Mouse (Mus musculus) liver, adult (tissue): ENCODE data around the gene Nutf2-ps1.

ENCODE experiments used
- GATA4 ChIP-seq: IDR thresholded peaks from 2 replicates; pipeline ENCODE4 v1.6.1; 2014; ENCODE audit warnings: mild to moderate bottlenecking, low read length; ENCODE audit not compliant: insufficient replicate concordance

Nutf2-ps1 gene

DNA sequence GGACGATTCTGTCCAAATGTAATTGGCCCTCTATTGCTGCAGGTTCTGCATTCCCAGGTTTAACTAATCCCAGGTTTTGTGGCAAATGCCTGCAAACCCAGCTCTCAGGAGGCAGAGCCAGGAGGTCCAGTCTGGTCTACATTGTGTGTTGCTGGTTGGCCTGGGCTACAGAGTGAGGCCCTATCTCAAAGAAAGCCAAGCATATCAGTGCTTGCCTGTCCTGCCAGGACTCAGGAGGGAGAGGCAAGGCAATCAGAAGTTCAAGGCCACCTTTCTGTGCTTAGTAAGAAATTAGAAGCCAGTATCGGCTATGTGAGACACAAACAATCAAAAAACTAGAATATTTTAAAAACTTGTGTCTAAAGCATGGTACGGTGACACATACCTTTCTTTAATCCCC is 15.7 kb downstream of the Nutf2-ps1 start:
- TF ChIP-seq GATA4: no peak

DNA sequence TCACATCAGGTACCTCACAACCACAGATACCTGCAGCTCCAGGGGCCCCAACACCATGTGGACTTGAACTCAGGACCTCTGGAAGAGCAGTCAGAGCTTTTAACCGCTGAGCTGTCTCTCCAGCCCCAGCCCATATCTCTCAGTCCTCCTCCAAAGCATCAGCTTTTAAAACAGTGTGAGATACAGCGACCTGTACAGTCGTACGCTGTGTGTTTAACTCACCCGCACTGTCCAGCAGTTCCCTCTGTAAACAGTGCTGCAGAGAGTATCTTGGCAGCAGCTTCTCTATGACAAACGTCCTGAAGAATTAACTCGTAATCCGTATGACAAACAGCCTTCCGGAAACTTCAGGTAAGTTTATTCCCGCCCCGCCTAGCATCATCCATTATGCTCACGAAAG is 16.3 kb downstream of the Nutf2-ps1 start:
- TF ChIP-seq GATA4: no peak

DNA sequence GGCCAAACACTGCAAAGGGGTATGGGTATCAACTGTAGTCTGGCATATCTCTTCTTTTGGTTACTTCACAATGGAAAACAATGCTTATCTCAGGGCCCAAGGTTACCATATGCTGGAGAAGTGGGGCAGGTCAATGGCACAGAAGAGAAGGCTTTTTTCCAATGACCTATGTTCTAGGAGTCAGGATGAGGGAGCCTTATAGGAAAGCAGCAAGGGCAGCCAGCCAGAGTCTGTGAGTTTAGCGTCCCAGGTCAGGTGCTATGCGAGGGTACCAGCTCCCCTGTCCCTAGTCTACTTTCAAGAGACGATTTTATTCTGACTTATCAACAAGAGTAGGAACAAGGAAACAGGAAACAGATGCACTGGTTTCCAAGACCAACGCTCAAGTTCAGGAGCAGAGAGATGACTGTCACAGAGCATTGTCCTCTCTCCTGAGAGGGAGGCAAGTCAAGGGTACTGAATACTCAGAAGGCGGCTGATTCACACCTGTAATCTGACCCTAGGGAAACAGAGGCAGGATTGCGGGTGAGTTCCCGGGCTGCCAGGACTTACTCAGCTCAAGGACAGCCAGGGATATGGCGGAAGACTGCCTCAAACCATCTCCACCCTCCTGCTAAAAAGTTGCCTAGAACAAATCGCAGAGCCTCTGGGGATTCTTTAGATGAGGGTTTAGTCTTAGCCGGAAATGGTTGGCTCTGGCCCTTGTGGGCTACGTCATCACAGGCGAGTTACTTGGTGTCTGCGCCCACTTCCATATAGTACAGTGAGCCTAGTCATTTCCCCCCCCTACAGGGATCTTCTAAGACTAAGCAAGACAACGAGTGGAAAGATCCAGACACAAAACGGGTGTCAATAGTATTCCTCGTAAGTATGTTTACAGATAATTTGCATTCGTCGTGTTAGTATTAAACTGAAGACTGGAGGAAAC is 17.1 kb downstream of the Nutf2-ps1 start:
- no peak for TF ChIP-seq GATA4

DNA sequence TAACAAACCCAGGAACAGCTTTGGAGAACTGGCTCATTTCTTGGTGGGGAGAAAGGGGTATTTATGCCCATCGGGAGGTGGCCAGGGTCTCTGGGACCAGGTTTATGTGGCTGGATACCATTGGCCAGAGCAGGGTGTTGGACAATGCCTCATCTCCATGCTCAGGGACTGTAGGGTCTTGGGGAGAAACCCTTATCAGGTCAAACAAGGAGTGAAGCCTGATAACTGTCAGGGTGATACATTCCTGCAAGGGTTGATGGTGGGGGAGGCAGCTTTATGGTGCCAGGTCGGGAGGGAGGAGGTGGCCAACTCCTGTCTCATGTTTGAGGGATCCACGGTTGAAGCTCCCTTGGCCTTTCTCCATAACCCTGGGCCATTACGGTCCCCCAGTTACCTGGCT is 17.8 kb downstream of the Nutf2-ps1 start:
- no peak for TF ChIP-seq GATA4

DNA sequence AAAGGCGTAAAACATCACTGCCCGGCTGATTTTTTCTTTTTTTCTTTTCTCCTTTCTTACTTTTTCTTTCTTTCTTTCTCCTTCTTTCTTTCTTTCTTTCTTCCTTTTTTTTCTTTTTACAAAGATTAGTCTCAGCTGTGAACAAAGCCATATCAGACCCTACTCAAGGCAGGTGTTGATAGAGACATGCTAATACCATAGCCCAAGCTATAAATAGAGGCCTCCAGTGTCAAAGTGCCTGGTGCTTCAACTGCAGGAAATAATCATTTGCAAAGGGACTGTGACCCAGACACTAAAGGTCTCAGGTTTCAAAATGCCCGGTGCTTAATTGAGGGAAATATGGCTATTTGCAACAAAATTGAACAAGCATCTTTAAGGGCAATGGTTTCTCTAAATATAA is 20.3 kb downstream of the Nutf2-ps1 start:
- TF ChIP-seq GATA4: no peak

DNA sequence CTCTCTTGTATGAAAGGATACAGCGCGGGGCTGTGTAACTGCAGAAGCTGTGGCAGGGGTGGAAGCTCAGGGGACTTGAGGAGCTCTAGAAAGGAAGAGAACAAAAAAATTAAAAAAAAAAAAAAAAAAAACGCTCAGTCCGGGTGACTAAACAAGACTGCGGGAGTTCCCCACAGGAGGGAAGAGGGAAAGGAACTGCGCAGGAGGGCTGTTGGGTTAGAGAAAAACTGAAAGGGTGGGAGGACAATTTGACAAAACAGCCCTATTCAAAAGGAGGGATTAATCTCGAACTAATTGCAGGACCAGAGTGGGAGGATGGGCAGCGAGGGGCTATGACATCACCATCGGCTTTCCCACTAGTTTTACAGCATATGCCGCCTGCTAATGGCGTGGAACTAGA is 21.0 kb downstream of the Nutf2-ps1 start:
- TF ChIP-seq GATA4: no peak

DNA sequence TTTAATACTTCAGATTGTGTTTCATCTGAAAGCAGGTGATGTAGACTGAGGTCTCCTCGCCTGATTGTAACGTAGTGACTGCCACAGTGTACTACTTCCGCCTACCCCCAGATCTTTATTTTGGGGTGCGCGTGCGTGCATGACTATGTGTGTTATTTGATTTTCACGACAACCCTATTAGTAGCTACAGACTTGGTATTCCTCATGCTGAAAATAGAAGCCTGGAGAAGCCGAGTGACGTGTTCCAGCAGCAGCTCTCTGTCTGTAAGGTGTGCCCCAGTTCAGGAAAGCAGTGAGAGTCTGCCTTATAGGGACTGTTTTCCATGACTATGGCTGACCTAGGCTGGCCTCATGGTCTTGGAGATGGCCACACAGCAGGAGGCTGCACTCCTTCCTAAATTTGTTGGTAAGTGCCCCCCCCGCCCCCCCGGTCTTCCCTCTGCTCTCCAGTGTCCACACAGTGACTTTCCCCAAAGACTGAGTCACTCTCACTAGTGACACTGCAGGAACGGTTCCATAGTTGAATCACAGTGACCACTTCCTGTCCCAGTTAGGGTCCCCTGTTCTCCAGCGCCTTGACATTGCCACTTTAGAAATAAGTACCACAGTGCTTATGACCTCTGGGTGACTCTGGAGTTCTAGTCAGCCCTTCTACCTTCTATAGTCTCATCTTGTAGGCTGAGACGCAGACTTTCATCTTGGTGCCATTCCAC is 23.1 kb downstream of the Nutf2-ps1 start:
- TF ChIP-seq GATA4: no peak

DNA sequence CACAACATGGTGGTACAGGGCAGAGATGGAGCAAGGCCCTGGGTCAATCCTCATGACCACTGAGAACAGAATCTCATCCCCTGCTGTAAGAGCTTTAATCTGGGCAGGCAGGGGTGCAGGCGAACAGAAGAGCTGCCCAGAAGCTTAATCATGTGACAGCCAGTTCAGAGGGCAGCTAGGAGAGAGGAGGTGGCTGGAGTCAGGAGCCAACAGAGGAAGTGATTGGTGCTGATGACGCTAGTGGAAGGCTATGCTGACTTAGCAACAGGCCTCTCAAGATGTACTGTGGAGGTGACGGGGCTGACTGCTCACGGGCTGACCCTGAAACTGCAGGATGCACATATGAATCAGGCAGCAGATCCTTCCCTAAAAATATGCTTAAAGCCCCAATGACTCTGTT is 24.7 kb downstream of the Nutf2-ps1 start:
- no peak for TF ChIP-seq GATA4

DNA sequence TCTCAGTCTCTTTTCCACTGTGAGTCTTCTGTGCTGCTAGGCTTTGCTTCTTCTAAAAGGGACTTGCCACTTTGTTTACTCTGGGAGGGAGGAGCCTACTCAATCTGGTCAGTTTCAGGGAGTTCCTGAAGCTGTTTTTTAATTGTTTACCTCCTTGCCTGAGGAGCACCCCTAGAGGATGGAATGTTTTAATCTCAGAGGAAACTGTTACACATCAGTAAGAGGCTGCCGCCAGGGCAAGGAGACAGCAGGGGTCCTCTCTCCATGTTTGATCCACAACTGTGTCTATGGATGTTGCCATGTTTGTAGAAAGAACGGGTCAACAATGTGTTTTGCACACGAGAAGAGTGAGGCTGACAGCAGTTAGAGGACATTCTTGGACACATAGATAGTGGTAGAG is 28.4 kb downstream of the Nutf2-ps1 start:
- no peak for TF ChIP-seq GATA4

DNA sequence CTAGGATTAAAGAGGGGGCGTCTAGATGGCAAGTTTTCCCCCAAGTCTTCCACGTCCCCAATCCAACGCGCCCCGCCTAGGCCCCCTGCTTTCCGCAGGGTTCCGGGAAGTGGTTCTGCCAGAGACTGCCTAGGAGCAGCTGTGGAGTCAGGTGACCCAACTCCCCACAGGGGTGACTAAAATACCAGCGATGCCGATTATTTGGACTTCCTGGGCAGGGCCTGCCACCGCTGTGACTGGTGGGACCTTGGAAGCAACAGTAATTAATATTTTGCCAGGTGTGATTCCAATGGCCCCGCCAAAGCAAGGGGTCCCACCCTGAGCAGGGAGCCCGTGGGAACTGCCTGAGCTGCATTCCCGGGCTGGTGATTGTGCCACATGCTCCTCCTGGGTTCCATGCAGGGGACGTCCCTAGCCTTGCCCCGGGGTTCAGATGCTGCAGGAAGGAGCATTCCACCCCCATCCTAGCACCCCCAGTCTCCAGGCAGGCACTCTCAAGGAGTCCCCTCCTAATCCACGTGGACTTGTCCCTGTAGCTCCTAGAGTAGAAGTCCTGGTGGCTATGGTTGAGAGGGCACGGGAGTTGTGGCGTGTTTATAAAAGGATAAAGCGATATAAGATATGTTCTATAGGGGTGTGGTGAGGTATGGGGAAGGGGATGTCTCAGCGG is 31.5 kb downstream of the Nutf2-ps1 start:
- no peak for TF ChIP-seq GATA4

DNA sequence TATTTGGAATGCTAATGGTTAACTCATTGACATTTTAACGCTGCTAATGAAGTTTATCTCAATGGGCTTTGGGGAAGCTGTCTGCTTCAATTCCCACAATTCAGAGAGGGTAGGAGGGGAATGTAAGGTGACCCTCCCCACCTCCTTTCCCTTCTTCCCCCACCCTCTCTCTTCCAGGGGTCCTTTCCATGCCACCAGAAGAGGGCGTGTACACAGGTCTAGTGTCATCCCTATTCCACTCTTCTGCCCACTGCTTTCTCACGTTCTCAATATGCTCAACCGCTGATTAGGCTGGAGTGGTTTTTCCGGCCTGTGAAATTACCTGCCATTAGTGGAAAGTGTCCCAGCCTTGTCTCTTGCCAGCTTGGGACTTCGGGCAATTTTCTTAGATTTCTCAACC is 32.0 kb downstream of the Nutf2-ps1 start:
- TF ChIP-seq GATA4: no peak

DNA sequence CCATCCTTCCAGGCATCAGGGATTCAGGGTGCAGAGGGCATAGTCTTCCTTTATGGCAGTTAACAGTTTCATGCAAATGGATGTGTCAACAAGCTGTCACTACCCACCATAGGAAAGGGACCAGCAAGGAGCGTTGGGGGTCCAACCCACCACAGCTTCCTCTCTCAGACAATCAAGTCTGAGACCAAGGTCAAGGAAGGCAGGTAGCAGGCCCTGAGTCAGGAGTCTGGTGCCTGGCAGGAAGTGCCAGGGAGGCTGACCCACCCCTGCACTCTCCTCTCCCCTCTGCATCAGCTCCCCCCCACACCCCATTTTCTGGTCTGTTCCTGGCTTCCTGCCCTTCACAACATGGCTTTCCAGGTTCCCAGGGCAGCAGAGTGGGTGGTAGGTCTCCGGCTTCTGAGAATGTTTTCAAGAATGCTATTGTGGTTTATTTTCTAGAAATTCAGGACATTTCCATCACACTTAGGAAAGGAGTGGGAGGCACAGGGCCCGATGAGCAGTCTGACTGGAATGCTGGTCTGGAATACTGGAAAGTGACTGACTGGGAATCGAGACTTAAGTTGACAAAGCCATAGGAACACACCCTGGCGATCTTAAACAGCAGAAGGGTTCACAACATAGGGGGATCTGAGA is 33.8 kb downstream of the Nutf2-ps1 start:
- TF ChIP-seq GATA4: no peak

DNA sequence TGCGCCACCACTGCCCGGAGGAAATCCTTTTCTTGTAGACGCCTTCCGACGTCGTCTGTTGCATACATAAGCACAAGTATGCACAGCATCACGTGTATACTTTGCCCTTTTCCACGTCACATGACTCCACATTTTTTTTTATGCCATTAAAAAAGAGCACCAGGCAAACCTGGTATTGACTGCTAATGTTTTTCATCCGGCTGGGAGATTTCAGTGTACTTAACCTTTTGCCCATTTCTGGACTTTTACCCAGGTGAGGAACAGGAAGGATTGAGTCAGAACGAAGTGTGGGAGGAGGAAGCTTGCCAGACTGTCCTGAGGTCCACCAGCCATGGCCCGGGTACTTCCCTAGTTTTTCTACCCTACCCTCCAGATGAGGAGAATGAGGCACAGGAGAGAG is 34.5 kb downstream of the Nutf2-ps1 start:
- no peak for TF ChIP-seq GATA4

DNA sequence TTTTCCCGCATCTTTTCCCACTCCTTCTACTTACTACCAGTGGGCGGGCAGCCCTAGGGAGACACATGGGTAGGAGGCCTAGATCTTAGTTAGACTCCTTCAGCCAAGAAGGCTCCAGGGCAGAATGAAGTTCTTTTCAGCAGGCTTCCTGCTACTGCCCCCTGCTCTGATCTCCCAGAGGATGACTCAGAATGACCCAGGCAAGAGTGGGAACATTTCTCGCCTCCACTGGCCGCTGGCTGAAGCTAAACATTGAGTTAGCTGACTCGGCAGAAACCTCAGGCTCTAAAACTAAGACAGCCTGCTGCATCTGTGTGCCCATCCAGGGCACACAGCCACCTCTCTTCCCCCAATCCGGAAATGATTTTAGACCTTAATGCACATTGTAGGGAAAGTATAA is 36.1 kb downstream of the Nutf2-ps1 start:
- TF ChIP-seq GATA4: no peak

DNA sequence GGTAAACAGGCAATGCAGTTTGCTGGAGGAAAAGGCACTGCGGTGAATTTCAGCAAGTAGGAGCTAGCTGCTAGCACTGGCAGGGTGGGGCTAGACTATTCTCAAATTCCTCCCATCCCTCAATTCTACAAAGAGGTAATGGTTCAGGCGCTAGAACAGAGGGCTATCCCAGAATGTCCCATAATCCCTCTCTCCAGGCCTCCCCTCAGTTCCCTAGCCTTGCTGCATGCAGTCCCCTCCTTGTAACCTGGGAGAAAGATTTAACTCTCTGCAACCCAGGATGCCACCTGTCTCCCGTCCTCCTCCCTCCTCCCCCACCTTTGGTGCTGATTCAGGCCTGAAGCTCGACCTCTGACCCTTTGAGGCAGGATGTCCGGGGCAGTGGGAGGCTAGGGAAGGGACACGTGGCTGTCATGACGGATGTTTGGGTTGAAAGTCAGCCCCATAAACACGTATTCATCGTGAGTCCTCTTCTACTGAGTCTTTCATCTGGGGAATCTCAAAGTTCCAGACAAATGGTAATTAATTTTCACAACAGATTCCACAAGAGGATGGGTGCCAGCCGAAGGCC is 36.6 kb downstream of the Nutf2-ps1 start:
- no peak for TF ChIP-seq GATA4
